Mouse (Mus musculus) hindbrain, embryonic 15.5 days (tissue): ENCODE data around the gene 3425401B19Rik. TPM values are rescaled to one million over a fixed set of nuclear protein-coding genes. Genes with fewer than 3 reads are reported as not detected.

Experiments used
- ATAC-seq: fragments of 200-750 bp; cut with Nextera tagmentation; 2 replicates; pipeline ENCODE4 v1.8.0; 2017; ENCODE audit warnings: low read depth, moderate number of reproducible peaks, moderate TSS enrichment; ENCODE audit not compliant: low FRiP score
- H3K27ac ChIP-seq: fragments of 300-500 bp; sonication (generic); replicated peaks from 2 replicates; pipeline ENCODE4 v1.5.1; 2015; ENCODE audit warnings: mild to moderate bottlenecking, inconsistent platforms
- H3K27me3 ChIP-seq: fragments of 300-500 bp; sonication (generic); 2 replicates; pipeline ENCODE4 v1.6.1; 2015; ENCODE audit warnings: control low read depth, inconsistent platforms
- H3K36me3 ChIP-seq: fragments of 300-500 bp; sonication (generic); 2 replicates; pipeline ENCODE4 v1.6.1; 2015; ENCODE audit warnings: control low read depth, inconsistent platforms
- H3K4me1 ChIP-seq: fragments of 300-500 bp; sonication (generic); replicated peaks from 2 replicates; pipeline ENCODE4 v1.6.1; 2015; ENCODE audit warnings: control low read depth, inconsistent platforms
- H3K4me2 ChIP-seq: fragments of 300-500 bp; sonication (generic); 2 replicates; pipeline ENCODE4 v1.6.1; 2015; ENCODE audit warnings: moderate library complexity, mild to moderate bottlenecking, inconsistent platforms
- H3K4me3 ChIP-seq: fragments of 300-500 bp; sonication (generic); 2 replicates; pipeline ENCODE4 v1.5.1; 2015; ENCODE audit warnings: mild to moderate bottlenecking, inconsistent platforms
- H3K9ac ChIP-seq: fragments of 300-500 bp; sonication (generic); 2 replicates; pipeline ENCODE4 v1.6.1; 2015; ENCODE audit warnings: inconsistent platforms
- H3K9me3 ChIP-seq: fragments of 300-500 bp; sonication (generic); 2 replicates; pipeline ENCODE4 v1.6.1; 2016; ENCODE audit warnings: control low read depth, inconsistent platforms
- WGBS: fragments of 180-500 bp; shearing (Covaris S2); methylation state at CpG from one replicate; pipeline ENCODE4 v1.1.7; 2015; 5-methylcytosine and 5-hydroxymethylcytosine counted together
- polyA plus RNA-seq: library from polyadenylated mRNA; unstranded; fragments of >200 nt; fragmentation: Nextera tagmentation; extraction: Ambion mirVana; gene quantifications from 2 replicates; pipeline ENCODE4 v1.2.1, GENCODE M21; 2015

The 3425401B19Rik gene
- 0.08 TPM in 1 of 2 replicates, not detected in the other for polyA plus RNA-seq

- Histone ChIP-seq H3K4me2 (peak within 1 kb of the TSS; percentile 32; the same call in 1 of the 2 replicates), H3K9me3 (no peaks in the 10 kb centered on the region), H3K9ac (no peak within 1 kb of the TSS), H3K36me3 (no peaks in the 10 kb centered on the region), H3K4me1 (peaks cover 18% of the 10 kb centered on the region), H3K27ac (no peak within 1 kb of the TSS), H3K27me3 (no peaks in the 10 kb centered on the region), H3K4me3 (no peak within 1 kb of the TSS)
- no peak for ATAC-seq
- WGBS, result 77% methylated on average over 16 of the region's 16 CpGs
Observed at GRCm38 (mm10) chr14:32685124-32685826, at the start of gene 3425401B19Rik. 3425401B19Rik (minus strand) TSS chr14:32685293.

DNA sequence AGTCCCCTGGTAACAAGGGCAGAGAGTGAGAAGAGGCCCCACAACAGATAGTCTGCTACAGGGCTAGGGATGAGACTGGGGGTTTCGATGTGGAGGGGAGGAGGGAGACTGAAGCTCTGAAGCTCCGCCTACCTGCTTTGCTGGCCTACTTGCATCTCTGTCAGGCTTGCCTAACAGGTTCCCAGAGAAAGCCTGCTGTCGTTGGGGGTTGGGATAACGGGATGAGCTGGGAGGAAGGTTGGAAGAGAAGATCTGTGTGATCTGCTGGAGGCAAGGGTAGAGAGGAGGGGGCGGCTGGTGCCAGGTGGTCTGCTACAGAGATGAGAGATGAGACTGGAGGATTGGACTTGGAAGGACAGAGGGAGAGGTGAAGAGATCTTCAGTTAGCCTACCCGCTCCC is 47.9 kb upstream of the 3425401B19Rik start:
- no peaks in the 10 kb centered on the region for H3K9me3 ChIP-seq
- H3K4me3 ChIP-seq, result no peak overlapping the region
- WGBS, result 50% methylated on average over 6 of the region's 6 CpGs
- H3K36me3 ChIP-seq, result no peaks in the 10 kb centered on the region
- no peak overlapping the region for H3K27ac ChIP-seq
- ATAC-seq, result no peak
- H3K4me2 ChIP-seq, result no peak overlapping the region
- H3K9ac ChIP-seq, result no peak overlapping the region
- no peaks in the 10 kb centered on the region for H3K4me1 ChIP-seq
- H3K27me3 ChIP-seq, result no peaks in the 10 kb centered on the region

DNA sequence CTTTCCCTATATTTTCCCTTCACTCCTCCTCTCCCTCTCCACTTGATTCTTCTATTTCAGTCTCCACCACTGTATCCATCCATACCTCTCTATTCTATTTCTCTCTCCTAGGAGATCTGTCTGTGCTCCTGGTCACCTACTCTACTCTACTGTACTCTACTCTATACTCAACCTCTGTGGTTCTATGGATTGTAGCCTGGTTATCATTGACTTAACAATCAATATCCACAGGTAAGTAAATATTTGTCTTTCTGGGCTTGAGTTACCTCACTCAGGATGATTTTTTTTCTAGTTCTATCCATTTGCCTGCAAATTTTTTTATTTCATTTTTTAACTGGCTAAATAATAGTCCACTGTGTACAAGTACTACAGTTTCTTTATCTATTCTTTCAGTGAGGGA is 41.8 kb upstream of the 3425401B19Rik start:
- Histone ChIP-seq H3K4me3 (no peak overlapping the region), H3K9ac (no peak overlapping the region), H3K9me3 (no peaks in the 10 kb centered on the region), H3K4me1 (no peaks in the 10 kb centered on the region), H3K27ac (no peak overlapping the region), H3K4me2 (no peak overlapping the region), H3K36me3 (no peaks in the 10 kb centered on the region), H3K27me3 (no peaks in the 10 kb centered on the region)
- ATAC-seq, result no peak

GRCm38 (mm10) chr14:32721461-32721860 is 36.4 kb upstream of the 3425401B19Rik start:
- whole genome bisulfite sequencing, result 37% methylated on average over 1 of the region's 1 CpGs
- Histone ChIP-seq H3K27me3 (no peaks in the 10 kb centered on the region), H3K4me1 (no peaks in the 10 kb centered on the region), H3K27ac (no peak overlapping the region), H3K4me2 (no peak overlapping the region), H3K9me3 (no peaks in the 10 kb centered on the region), H3K9ac (no peak overlapping the region), H3K36me3 (no peaks in the 10 kb centered on the region), H3K4me3 (no peak overlapping the region)
- no peak for ATAC-seq

GRCm38 (mm10) chr14:32716763-32717439 is 31.8 kb upstream of the 3425401B19Rik start:
- no peak overlapping the region for H3K27ac ChIP-seq
- no peak overlapping the region for H3K4me2 ChIP-seq
- H3K4me3 ChIP-seq, result no peak overlapping the region
- H3K9ac ChIP-seq, result no peak overlapping the region
- no peak for ATAC-seq
- WGBS, result 90% methylated on average over 6 of the region's 6 CpGs
- no peaks in the 10 kb centered on the region for H3K36me3 ChIP-seq
- H3K27me3 ChIP-seq, result no peaks in the 10 kb centered on the region
- no peaks in the 10 kb centered on the region for H3K9me3 ChIP-seq
- no peaks in the 10 kb centered on the region for H3K4me1 ChIP-seq

DNA sequence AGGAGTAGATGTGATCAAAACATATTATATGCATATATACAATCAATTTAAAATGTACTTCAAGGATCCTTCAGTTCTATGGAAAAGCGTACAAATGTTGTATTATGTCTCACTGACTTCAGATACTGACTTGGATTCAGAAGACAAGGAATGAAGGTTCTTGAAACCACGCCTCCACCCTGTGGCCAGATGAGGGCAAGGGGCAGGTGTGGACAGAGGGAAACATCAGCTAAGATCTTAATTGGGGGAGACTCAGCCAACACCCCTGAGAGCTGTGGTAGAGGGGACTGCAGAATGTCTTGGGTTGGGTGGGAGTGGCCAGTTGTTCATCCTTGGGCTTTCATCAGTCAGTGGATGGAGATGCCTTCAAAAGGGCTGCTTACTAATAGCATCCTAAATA is 30.4 kb upstream of the 3425401B19Rik start:
- Histone ChIP-seq H3K9ac (no peak overlapping the region), H3K27me3 (no peaks in the 10 kb centered on the region), H3K4me3 (no peak overlapping the region), H3K9me3 (no peaks in the 10 kb centered on the region), H3K36me3 (no peaks in the 10 kb centered on the region), H3K4me1 (no peaks in the 10 kb centered on the region), H3K4me2 (no peak overlapping the region), H3K27ac (no peak overlapping the region)
- no peak for ATAC-seq
- WGBS, result 92% methylated on average over 2 of the region's 2 CpGs

- 85% methylated on average over 6 of the region's 6 CpGs for WGBS
Observed at GRCm38 (mm10) chr14:32715076-32715475, 30.0 kb upstream of the 3425401B19Rik start.

DNA sequence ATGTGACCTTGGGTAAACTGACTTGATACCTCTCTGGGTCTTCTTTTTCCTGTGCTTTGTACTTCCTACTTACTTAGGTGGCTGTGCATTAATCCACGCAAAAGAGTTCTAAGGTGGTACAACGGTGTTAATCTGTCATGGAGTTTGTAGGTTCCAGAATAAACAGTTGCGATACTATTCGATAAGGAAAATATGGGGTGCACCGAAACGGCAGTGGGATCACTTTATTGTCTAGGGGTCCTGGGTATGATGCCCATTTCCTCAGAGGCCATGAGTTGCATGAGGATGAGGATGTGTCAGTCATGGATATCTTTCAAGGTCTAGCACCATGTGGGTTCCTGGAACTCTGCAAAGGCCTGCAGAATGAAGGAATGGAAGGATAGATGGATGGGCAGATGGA is 24.8 kb upstream of the 3425401B19Rik start:
- 97% methylated on average over 6 of the region's 6 CpGs for WGBS
- no peak overlapping the region for H3K4me3 ChIP-seq

More at GRCm38 (mm10) chr14:32715076-32715475, 30.0 kb upstream of the 3425401B19Rik start:
- Histone ChIP-seq H3K4me3 (no peak overlapping the region), H3K27ac (no peak overlapping the region), H3K9ac (no peak overlapping the region), H3K27me3 (no peaks in the 10 kb centered on the region), H3K9me3 (no peaks in the 10 kb centered on the region), H3K36me3 (no peaks in the 10 kb centered on the region), H3K4me1 (no peaks in the 10 kb centered on the region), H3K4me2 (no peak overlapping the region)
- ATAC-seq, result no peak

DNA sequence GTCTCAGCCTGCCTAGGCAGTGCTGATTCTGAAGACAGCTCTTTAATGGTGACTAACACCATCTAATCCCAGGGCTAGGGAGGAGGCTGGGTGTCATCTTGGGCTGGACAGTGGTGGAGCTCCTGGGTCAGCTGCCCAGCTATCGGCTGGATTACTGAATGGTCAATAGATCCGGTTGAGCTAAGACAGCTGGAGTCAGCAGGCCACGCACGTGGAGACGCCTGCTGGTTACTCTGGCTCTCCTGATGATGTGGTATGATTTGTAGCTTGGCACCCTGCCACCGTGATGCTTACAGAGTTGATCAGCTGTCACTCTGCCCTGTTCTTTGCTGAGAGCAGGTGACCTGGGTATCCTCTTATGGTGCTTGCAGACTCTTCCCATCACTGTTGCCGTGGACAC is 23.7 kb upstream of the 3425401B19Rik start:
- Histone ChIP-seq H3K9ac (no peak overlapping the region), H3K36me3 (no peaks in the 10 kb centered on the region), H3K4me1 (no peaks in the 10 kb centered on the region), H3K27me3 (no peaks in the 10 kb centered on the region), H3K9me3 (no peaks in the 10 kb centered on the region), H3K4me2 (no peak overlapping the region), H3K27ac (no peak overlapping the region), H3K4me3 (no peak overlapping the region)
- 66% methylated on average over 7 of the region's 7 CpGs for WGBS
- no peak for ATAC-seq

More for the DNA sequence above, 24.8 kb upstream of the 3425401B19Rik start:
- Histone ChIP-seq H3K9ac (no peak overlapping the region), H3K4me1 (no peaks in the 10 kb centered on the region), H3K27me3 (no peaks in the 10 kb centered on the region), H3K27ac (no peak overlapping the region), H3K4me2 (no peak overlapping the region), H3K36me3 (no peaks in the 10 kb centered on the region), H3K9me3 (no peaks in the 10 kb centered on the region)
- no peak for ATAC-seq

GRCm38 (mm10) chr14:32707938-32708337 is 22.8 kb upstream of the 3425401B19Rik start:
- no peak overlapping the region for H3K4me2 ChIP-seq
- H3K27ac ChIP-seq, result no peak overlapping the region
- H3K9me3 ChIP-seq, result no peaks in the 10 kb centered on the region
- no peaks in the 10 kb centered on the region for H3K36me3 ChIP-seq
- no peak for ATAC-seq
- no peak overlapping the region for H3K9ac ChIP-seq
- 71% methylated on average over 8 of the region's 8 CpGs for WGBS
- H3K27me3 ChIP-seq, result no peaks in the 10 kb centered on the region
- no peak overlapping the region for H3K4me3 ChIP-seq
- no peaks in the 10 kb centered on the region for H3K4me1 ChIP-seq

GRCm38 (mm10) chr14:32700972-32701371 is 15.9 kb upstream of the 3425401B19Rik start:
- H3K27ac ChIP-seq, result no peak overlapping the region
- H3K36me3 ChIP-seq, result no peaks in the 10 kb centered on the region
- 54% methylated on average over 8 of the region's 8 CpGs for WGBS
- no peaks in the 10 kb centered on the region for H3K9me3 ChIP-seq
- no peak overlapping the region for H3K4me3 ChIP-seq
- no peak for ATAC-seq
- H3K4me1 ChIP-seq, result no peaks in the 10 kb centered on the region
- no peaks in the 10 kb centered on the region for H3K27me3 ChIP-seq
- no peak overlapping the region for H3K9ac ChIP-seq
- no peak overlapping the region for H3K4me2 ChIP-seq

GRCm38 (mm10) chr14:32698556-32698955 is 13.5 kb upstream of the 3425401B19Rik start:
- H3K4me1 ChIP-seq, result no peaks in the 10 kb centered on the region
- no peak overlapping the region for H3K9ac ChIP-seq
- no peak for ATAC-seq
- whole genome bisulfite sequencing, result 91% methylated on average over 3 of the region's 3 CpGs
- no peak overlapping the region for H3K27ac ChIP-seq
- no peaks in the 10 kb centered on the region for H3K9me3 ChIP-seq
- no peaks in the 10 kb centered on the region for H3K36me3 ChIP-seq
- no peak overlapping the region for H3K4me3 ChIP-seq
- H3K27me3 ChIP-seq, result no peaks in the 10 kb centered on the region
- H3K4me2 ChIP-seq, result no peak overlapping the region
